Mouse (Mus musculus) C2C12 (cell line): Measurements from ENCODE around the gene Nek8.

Experiments used
- CEBPB ChIP-seq: IDR thresholded peaks from one replicate; pipeline ENCODE4 v1.6.1; 2011; ENCODE audit warnings: low read depth, mild to moderate bottlenecking, control low read depth, moderate library complexity
- CTCF ChIP-seq: IDR thresholded peaks from one replicate; pipeline ENCODE4 v1.5.1; 2011; ENCODE audit not compliant: control insufficient read depth, insufficient read depth, insufficient read length
- MAX ChIP-seq: IDR thresholded peaks from one replicate; pipeline ENCODE4 v1.6.1; 2011; ENCODE audit warnings: mild to moderate bottlenecking, control low read depth
- MYOD1 ChIP-seq: IDR thresholded peaks from one replicate; pipeline ENCODE4 v1.6.1; 2011; ENCODE audit warnings: low read depth; ENCODE audit not compliant: control insufficient read depth, insufficient read length
- MYOG ChIP-seq: IDR thresholded peaks from one replicate; pipeline ENCODE4 v1.6.1; 2011; ENCODE audit not compliant: control insufficient read depth, insufficient read length; ENCODE audit errors: extremely low read depth
- USF1 ChIP-seq: IDR thresholded peaks from one replicate; pipeline ENCODE4 v1.6.1; 2011; ENCODE audit warnings: low read depth, mild to moderate bottlenecking, control low read depth, moderate library complexity

- no peak for TF ChIP-seq CTCF
- no peak for TF ChIP-seq USF1
- TF ChIP-seq MYOD1, result no peak
- TF ChIP-seq MYOG, result no peak
- no peak for TF ChIP-seq MAX
- TF ChIP-seq CEBPB, result no peak
Measured at GRCm38 (mm10) chr11:78136132-78136531, 40.3 kb downstream of the Nek8 start.
